Mouse (Mus musculus): ENCODE data around the gene Slc12a3.

- TF ChIP-seq CTCF (IDR thresholded peaks at IDR 0.05; ENCODE audit: borderline replicate concordance, extremely low read depth, insufficient read depth, insufficient read length) = no peak
- no peak for TF ChIP-seq POLR2A (IDR thresholded peaks at IDR 0.05; ENCODE audit: borderline replicate concordance, extremely low read depth, insufficient read depth, insufficient read length, poor library complexity, severe bottlenecking)
Observed at GRCm38 (mm10) chr8:94304412-94304811, 24.6 kb upstream of the Slc12a3 start.
